Mouse (Mus musculus) G1E (cell line): ENCODE data around the gene Krtap16-1.

ENCODE experiments used
- CTCF ChIP-seq: IDR thresholded peaks from 2 replicates; pipeline ENCODE4 v1.5.1; 2012; ENCODE audit warnings: low read depth, low read length, inconsistent platforms, mixed read lengths
- GATA1 ChIP-seq: IDR thresholded peaks from 2 replicates; pipeline ENCODE4 v1.6.1; 2012; ENCODE audit warnings: borderline replicate concordance, low read length, inconsistent platforms, mixed read lengths
- POLR2AphosphoS5 ChIP-seq: IDR thresholded peaks from 2 replicates; pipeline ENCODE4 v1.6.1; 2012; ENCODE audit warnings: low read depth, low read length, inconsistent platforms; ENCODE audit not compliant: insufficient replicate concordance
- TAL1 ChIP-seq: conservative IDR thresholded peaks from 2 replicates; pipeline ENCODE4 v1.6.1; 2012; ENCODE audit warnings: low read depth, low read length, inconsistent platforms, mixed read lengths

- TF ChIP-seq GATA1 (no peak), CTCF (no peak), TAL1 (no peak), POLR2AphosphoS5 (no peak)
Observed at GRCm38 (mm10) chr11:99993620-99994383, 7.4 kb upstream of the Krtap16-1 start, which contains the start of gene Krtap17-1.
